Mouse (Mus musculus): ENCODE results near the gene Ube2n.
A peak's percentile ranks its signal among the peaks of the same experiment; 100 is the strongest.

Gene Ube2n

GRCm38 (mm10) chr10:95514656-95515292 lies at the start of gene Ube2n:
Gene Ube2n (plus strand): TSS chr10:95515145.
- DNase-seq: peak; percentile 99

DNA sequence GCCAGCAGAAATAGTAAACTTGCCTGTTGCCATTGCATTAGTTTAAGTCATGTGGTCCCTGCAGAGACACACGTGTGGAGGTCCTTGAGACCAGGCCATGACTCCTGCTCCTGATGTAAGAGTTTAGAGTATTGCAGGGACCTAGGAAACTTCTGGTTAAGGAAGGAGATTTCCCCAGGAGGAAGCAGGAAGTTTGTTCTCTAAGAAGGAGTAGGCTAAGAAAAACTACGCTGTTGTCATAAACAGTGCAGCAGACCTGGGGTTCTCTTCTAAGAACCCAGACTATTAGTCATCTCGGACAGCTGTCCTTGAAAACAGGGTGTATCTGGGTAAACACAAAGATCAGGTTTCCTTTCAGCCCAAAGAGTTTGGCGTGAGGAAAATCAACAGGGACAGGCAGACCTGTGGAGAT lies 49.5 kb upstream of the Ube2n start:
- no peak for DNase-seq

DNA sequence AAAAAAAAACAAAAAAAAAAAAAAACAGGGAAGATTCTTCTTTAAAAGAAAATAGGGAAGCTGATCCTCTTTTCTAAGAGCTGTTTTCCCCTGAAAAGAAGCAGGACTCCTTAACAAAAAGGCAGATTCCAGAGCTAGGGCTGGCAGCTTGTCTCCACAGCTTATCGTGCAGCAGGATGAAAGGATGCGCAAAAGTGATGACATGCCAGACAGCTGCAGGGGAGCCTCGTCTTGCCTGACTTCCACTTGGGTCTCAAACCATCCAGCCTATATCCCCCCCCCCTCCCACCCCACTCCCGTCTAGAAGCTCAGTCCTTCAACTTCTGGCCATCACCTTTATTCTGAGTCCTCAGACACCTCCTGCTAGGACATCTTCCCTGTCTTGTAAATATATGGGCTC lies 46.1 kb upstream of the Ube2n start:
- no peak for DNase-seq

GRCm38 (mm10) chr10:95471186-95471585 lies 43.8 kb upstream of the Ube2n start:
- no peak for DNase-seq

GRCm38 (mm10) chr10:95471889-95472547 lies 42.9 kb upstream of the Ube2n start:
- no peak for DNase-seq

DNA sequence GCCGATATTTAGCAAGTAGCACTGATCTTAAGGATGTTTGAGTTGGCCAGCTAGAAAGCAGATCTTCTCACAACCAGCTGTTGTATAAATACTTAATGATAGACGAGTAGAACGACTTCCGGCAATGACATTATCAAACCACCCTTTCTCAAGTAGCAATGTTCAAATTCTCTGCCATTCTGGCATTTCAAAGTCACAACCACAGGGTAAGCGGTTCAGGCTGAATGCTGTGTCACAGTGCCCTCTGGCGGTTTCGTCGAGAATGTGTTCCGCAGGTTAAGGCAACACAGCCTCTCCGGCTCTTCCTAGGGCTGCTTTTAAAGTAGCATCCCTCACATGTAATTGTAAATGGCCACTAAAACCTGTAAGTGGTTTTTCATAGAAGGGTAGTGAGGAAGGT lies 39.0 kb upstream of the Ube2n start:
- peak; percentile 78 to 80 for DNase-seq

DNA sequence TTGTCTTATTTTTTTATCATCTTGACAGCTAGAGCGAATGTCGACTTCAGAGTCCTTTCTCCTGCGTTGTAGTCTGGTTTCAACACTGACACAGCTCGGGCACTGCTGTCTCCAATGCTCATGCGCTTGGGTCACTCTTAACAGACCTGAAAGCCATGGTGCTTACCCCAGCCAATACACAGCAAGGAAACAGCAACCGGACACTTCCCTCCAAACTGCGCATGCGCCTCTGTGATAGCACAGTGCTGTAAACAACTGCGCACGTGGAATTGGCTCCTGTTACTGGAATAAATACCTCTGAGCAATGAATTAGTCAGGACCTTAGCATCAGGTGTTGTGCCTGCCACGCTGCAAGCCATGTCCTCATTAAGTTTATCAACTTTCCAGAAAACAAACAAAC lies 37.4 kb upstream of the Ube2n start:
- no peak for DNase-seq

DNA sequence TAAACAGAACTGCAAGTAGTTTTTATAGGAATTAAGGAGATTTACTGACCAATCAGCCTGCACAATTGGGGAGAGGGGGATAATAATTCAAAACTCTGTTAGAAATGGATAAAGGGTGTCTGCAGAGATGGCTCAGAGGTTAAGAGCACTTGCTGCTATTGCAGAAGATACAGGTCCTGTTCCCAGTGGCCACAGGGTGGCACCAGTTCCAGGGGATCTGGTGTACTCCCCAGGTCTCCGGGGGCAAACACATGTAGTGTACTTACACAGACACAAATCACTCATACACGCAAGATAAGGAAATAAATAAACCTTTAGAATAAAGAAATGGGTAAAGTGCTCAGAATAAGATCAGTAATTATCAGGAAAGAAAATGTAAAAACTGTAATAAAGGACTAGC lies 25.3 kb upstream of the Ube2n start:
- peak; percentile 25 to 39 for DNase-seq

DNA sequence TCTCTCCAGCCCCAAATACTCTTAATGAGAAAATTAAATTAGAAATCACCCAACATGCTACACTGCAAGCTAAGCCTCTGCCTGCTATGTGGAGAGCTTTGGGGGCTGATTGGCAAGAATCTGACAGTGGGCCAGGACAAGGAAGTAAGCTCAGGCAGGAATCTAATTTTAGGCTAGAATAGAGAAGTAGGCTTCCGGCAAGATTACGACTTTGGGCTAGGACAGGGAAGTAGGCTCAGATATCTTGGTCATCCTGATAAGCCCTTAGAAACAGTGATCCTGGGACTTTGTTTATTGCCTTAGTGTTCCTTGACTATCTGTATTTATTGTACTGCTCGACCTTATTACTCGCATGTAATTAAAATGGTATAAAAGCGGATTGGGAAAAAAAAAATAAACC lies 20.7 kb upstream of the Ube2n start:
- no peak for DNase-seq

- no peak for DNase-seq
These were observed 13.9 kb upstream of the Ube2n start for GRCm38 (mm10) chr10:95501033-95501432.

GRCm38 (mm10) chr10:95501463-95502081 lies 13.4 kb upstream of the Ube2n start, which contains the start of gene Mrpl42:
Gene Mrpl42 (minus strand): TSS chr10:95501940.
- DNase-seq: peak; percentile 89 to 94

DNA sequence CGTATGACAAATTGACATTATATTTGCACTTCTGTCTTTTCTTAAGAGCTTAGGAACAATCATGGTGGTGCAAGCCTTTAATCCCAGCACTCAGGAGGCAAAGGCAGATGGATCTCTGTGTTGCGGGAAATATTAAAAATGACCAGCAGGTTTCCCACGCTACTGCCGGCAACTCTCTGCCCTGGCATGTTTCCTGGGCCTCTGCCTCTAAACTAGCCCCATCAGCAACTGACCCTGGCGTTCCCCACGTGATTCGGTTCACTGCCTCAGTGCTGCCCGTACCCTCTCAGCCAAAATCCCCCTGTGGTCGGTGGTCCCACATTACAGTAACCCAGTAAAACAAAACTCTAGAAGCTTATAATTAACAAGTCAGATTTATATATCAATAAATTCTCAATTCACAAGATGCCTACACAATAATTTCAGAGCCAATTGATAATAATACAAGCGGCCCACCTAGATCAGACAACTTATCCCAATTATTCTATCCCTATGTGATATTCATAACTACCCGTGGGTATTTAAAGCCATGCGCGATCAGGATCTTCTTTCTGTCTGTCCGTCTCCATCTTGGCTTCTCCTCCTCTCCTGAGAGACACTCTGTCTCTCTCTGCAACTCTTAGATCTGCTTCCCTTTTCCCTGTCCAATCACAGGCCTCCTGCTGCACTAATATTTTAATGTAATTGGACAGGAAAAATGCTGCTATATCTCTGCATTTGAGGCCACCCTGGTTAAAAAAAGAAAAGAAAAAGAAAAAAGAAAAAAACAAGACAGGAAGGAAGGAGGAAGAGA lies 11.3 kb upstream of the Ube2n start:
- DNase-seq: no peak

GRCm38 (mm10) chr10:95504341-95504740 lies 10.6 kb upstream of the Ube2n start:
- no peak for DNase-seq

GRCm38 (mm10) chr10:95508126-95508525 lies 6.8 kb upstream of the Ube2n start:
- no peak for DNase-seq

- no peak for DNase-seq
These were observed 6.2 kb upstream of the Ube2n start for GRCm38 (mm10) chr10:95508793-95509192.

DNA sequence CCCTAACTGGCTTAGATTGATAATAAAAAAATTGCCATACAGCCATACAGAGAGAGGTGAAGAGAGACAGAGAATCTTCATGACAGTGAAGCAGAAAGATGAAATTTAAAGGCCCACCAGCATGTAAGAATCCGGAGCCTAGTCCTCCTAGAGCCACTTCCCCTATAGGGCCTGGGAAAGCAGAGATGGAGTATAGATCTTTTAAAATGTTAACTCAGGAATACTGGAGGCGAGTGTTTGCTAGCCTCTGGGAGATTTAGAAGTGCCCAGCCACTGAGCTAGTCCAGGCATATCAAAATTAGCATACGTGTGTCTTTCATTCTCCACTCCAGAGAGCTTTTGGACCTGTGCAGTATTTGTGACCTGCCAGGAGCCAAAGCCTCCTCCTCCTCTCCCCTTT lies 5.7 kb upstream of the Ube2n start:
- DNase-seq: no peak

DNA sequence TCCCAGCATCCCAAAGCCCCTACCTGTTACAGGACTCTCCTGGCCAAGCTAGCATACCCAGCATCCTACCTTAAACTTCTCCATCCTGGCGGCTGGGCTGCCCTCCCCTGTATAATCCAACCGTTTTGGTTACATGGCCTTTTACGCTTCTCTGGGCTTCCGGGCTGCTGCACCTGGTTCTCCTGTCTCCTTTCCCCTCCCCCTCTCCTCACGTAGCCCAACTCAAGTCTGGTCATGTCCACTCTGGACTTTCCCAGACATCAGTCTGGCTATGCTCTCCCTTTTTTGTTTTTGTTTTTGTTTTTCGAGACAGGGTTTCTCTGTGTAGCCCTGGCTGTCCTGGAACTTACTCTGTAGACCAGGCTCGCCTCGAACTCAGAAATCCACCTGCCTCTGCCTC lies 2.3 kb upstream of the Ube2n start:
- no peak for DNase-seq

GRCm38 (mm10) chr10:95513768-95514556 lies 983 bp upstream of the Ube2n start:
- peak; percentile 17 to 31 for DNase-seq

- DNase-seq: peak; percentile 58 to 76
These were observed 467 bp downstream of the Ube2n start for GRCm38 (mm10) chr10:95515293-95515931.

GRCm38 (mm10) chr10:95517656-95518055 lies 2.7 kb downstream of the Ube2n start:
- no peak for DNase-seq

DNA sequence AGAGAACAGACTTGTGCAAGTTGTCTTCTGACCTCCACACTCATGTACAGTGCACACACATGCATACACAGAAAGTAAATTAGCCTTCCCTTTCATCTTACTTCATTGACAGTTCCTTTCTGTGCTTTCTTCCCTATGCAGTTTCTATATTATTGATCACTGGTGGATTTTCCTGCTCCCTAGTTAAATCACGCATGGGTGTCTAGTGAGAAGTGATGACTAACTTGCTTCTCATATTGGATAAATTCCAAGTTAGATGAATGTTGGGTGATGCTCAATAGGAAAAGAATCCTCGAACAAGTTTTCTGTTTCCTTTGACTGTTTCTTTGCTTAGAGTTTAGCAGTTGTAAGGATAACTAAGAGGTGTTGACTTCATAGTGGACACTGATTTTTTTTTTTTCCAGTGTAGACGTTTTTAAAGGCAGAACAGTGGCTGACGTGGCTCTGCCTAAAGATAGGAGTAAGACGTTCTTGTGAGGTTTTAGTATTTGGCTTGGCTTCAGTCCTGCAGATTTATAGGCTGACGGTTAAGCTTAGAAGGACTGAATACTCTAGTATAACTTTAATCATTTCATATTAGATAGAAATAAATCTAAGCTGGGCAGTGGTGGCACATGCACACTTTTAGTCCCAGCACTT lies 10.2 kb downstream of the Ube2n start:
- no peak for DNase-seq

DNA sequence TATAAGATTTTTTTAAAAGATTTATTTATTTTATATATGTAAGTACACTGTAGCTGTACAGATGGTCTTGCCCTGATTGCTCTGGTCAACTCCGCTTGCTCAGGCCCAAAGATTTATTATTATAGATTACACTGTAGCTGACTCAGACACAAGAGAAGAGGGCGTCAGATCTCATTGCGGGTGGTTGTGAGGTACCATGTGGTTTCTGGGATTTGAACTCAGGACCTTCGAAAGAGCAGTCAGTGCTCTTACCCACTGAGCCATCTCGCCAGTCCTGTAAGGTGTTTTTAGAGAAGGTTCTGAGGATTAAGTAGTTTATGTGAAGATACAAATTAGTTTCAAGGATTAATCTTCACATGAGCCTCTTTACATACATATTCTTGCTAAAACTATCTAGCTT lies 10.9 kb downstream of the Ube2n start:
- DNase-seq: no peak
